Mouse (Mus musculus) gastrocnemius, adult 2 months (tissue): ENCODE results near the gene Nell2. TPM values are rescaled to one million over a fixed set of nuclear protein-coding genes. Genes with fewer than 3 reads are reported as not detected.

ENCODE experiments used
- DNase-seq: peaks from one replicate; pipeline ENCODE4 v3.0.0; 2022
- H3K27ac ChIP-seq: fragments of 200-600 bp; 2 replicates; pipeline ENCODE4 v1.8.1; 2022; ENCODE audit warnings: mild to moderate bottlenecking
- H3K4me3 ChIP-seq: fragments of 200-600 bp; 2 replicates; pipeline ENCODE4 v1.8.1; 2022; ENCODE audit warnings: mild to moderate bottlenecking, moderate library complexity
- CTCF ChIP-seq: fragments of 200-600 bp; IDR thresholded peaks from 2 replicates; pipeline ENCODE4 v1.8.1; 2022; ENCODE audit warnings: antibody characterized with exemption, mild to moderate bottlenecking, moderate library complexity
- intact Hi-C: fragments of 180-260 bp; cut with DNase I; formaldehyde crosslinking; loops from one replicate; pipeline ENCODE4 v1.15.1; 2025
- long read RNA-seq, 2 experiments: library from polyadenylated mRNA; stranded (forward); transcript quantifications; one replicate each; pipeline ENCODE4 v2.0.0; 2021
- total RNA-seq, 2 experiments: library from RNA; stranded (reverse); gene quantifications; 2 replicates each; pipeline ENCODE4 v1.2.3; 2021

The Nell2 gene
- total RNA-seq, result under 1 TPM; 0.18 to 0.36 TPM
- long read RNA-seq, experiment 1, partial matches to known transcripts, result 0 of 1 reads
- long read RNA-seq, experiment 1, other reads (novel, unspliced or antisense), result 0 of 1 reads
- long read RNA-seq, experiment 2, partial matches to known transcripts, result 1 of 1 reads
- long read RNA-seq, experiment 2, other reads (novel, unspliced or antisense), result 0 of 1 reads

DNA sequence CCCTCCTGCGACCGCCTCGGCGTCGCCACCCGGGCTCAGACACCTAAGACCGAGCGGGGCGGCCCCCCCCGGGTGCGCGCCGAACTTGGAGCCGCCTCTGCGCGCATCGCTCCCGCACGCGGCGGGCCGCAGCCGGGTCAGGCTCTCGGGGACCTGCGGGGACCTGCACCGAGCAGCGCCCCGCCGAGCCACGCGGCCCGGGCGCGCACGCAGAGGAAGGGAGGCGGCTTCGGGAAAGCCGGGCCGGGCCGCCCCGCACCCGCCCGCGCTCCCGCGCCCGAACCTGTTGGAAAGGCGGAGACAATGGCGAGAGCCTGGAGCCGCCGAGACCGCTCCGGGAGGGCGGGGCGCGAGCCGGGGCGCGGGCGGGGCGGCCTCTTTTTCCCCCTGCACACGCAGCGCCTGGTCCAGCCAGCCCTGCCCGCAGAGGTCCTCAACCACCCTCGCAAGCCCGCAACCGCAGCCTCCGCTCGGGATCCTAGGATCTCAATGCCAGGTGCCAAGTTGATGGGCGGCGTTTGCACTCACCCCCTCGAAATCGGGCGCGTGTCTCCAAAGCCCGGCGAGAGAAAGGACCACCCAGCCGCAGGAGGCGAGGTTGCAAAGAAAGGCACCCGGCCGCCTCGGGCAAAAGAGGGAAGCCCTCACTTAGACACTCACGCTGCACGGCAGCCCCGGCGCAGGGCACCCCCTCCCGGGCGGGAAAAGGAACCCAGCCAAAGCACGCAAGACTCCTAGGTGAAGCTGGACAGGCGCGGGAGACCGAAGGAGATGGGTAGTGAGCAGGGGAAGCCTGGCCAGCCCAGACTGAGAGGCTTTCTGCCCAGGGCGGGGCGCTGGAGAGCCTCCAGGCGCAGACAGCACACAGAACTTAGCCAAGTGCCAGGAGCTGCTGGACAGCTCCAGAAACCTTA, at the start of gene Nell2:
Gene Nell2 (minus strand): TSS at position 612 of the 914 bp plus-strand sequence.
- intact Hi-C loops, result no loop called here
- no peak for TF ChIP-seq CTCF
- peak within 1 kb of the TSS; percentile 58 for H3K4me3 ChIP-seq

DNA sequence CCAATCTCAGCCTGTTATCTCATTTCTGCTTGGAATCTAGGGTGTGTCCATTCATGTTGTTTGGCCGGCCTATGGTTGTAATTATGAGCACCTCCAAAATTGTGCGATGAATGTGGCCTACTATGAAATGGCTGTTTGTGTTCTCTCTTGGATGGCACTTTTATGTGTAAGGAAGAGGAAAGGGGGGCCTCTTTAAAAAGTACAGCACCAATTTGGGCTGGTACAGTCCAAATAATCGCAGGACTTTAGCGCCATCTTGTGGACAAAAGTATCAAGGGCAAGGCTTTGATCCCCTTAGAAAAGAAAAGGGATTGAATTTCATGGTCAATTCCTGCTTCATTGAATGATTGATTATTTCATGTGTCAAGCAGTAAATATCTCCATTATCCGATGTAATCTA, 46.3 kb upstream of the Nell2 start:
- peak; percentile 87 for TF ChIP-seq CTCF
- Histone ChIP-seq H3K27ac (no peak overlapping the region), H3K4me3 (no peak overlapping the region)
- DNase-seq, result peak; percentile 27
- intact Hi-C loops, result loop anchor here (1.0 to 10.0 kb wide), 3 partner anchors 807 to 1020 kb away; no protein-coding TSS in a partner anchor

More for the DNA sequence above, at the start of gene Nell2:
- H3K27ac ChIP-seq, result no peak within 1 kb of the TSS
- no peak for DNase-seq

DNA sequence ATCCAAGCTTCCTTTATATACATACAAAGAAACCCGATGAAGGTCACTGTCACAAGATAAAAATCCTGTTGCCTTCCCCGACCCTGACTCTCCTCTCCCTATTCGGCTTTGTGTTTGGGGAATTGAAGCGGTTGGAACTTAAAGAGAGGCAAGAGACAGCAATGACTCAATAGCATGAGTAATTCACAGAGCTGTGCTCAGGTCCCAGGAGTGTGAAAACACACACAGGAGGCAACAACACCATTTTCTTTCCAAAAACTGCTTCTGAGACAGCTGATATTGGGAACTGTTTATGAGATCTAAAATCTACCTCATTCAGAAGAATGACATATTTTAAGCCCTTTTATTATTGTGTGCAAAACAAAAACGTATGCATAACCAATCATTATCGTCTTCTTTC, 41.2 kb upstream of the Nell2 start:
- DNase-seq, result no peak
- intact Hi-C loops, result loop anchor here (5.0 to 10.0 kb wide), 2 partner anchors 802 to 1015 kb away; no protein-coding TSS in a partner anchor
- Histone ChIP-seq H3K27ac (no peak overlapping the region), H3K4me3 (no peak overlapping the region)
- no peak for TF ChIP-seq CTCF

DNA sequence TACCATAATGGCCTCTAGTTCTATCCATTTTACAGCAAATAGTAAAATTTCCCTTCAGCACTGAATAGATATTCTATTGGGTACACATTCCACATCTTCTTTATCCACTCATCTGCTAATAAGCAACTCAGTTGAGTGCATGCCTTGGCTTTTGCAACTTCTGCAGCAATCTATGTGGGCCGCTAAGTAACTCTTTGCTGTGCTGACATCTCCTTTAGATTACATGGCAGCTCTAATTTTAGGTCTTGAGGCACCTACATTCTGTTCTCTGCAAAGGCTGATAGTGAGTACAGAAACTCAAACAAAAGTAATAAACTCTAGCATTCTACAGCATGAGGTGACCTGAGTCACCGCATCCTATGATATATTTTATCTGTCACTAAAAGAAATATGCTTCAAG, 36.8 kb upstream of the Nell2 start:
- no peak overlapping the region for H3K27ac ChIP-seq
- intact Hi-C loops, result no loop called here
- no peak for DNase-seq
- TF ChIP-seq CTCF, result no peak
- no peak overlapping the region for H3K4me3 ChIP-seq

DNA sequence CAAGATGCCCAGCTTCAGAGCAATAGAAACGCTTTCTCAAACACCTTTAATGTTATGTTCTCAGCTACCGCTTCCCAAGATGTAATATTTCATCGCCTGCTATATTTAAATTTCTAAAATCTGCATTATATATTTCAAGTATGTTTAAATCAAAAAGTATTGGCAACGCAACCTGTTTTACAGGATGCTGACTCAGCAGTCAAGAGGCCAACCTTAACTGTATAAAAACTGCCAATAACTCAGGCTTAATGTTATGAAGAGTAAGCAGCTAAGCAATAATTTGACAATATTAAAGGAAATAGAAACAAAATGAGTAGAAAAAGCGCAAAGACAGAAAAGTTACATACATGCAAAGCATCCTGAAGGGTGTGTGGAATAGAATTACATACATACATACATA, 32.9 kb upstream of the Nell2 start:
- no peak for TF ChIP-seq CTCF
- Histone ChIP-seq H3K27ac (no peak overlapping the region), H3K4me3 (no peak overlapping the region)
- intact Hi-C loops, result no loop called here
- no peak for DNase-seq

DNA sequence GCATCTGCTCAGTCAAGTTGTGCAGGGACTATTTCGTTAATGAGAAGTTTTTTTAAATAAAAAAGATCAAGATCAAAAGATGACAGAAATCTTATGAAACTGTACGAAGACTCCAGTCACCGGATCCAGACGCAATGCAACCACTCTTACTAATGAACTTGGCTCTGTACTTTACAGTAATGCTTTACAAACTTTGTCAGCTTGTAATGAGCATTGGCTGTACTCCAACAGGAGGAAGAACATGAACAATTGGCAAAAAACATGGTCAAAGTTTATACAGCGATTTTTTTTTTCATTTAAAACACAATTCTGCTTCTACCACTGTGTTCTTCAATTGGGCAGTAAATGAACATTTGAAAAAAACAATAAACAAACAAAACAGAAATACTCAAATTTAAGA, 21.7 kb upstream of the Nell2 start:
- Histone ChIP-seq H3K4me3 (no peak overlapping the region), H3K27ac (no peak overlapping the region)
- no peak for DNase-seq
- TF ChIP-seq CTCF, result no peak
- intact Hi-C loops, result no loop called here

DNA sequence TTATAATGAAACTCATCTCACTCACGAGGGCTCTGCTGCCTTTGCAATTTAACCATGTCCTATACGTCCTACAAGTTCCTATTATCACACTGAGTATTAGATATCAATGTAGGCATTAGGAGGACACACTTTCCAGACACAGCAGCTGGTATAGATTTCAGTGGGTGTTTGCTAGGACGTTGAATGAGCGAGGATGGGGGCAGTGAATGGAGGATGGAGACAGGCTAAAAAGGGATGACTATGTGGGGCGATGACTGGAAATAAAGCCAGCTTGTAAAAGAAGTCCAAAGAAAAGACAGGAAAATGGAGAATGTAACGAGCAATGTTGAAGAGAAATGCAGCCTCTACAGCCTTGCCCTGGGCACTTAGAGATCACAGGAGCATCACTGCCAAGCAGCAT, 14.3 kb upstream of the Nell2 start:
- no peak for TF ChIP-seq CTCF
- Histone ChIP-seq H3K27ac (no peak overlapping the region), H3K4me3 (no peak overlapping the region)
- no peak for DNase-seq
- intact Hi-C loops, result no loop called here

- intact Hi-C loops, result no loop called here
- no peak for TF ChIP-seq CTCF
- no peak for DNase-seq
- H3K27ac ChIP-seq, result no peak overlapping the region
- no peak overlapping the region for H3K4me3 ChIP-seq
Observed at GRCm38 (mm10) chr15:95536724-95537123, 8.4 kb upstream of the Nell2 start.

GRCm38 (mm10) chr15:95536230-95536629, 7.9 kb upstream of the Nell2 start:
- intact Hi-C loops, result no loop called here
- Histone ChIP-seq H3K27ac (no peak overlapping the region), H3K4me3 (no peak overlapping the region)
- TF ChIP-seq CTCF, result no peak
- DNase-seq, result no peak

GRCm38 (mm10) chr15:95534644-95535043, 6.3 kb upstream of the Nell2 start:
- Histone ChIP-seq H3K27ac (no peak overlapping the region), H3K4me3 (no peak overlapping the region)
- intact Hi-C loops, result no loop called here
- no peak for TF ChIP-seq CTCF
- no peak for DNase-seq

DNA sequence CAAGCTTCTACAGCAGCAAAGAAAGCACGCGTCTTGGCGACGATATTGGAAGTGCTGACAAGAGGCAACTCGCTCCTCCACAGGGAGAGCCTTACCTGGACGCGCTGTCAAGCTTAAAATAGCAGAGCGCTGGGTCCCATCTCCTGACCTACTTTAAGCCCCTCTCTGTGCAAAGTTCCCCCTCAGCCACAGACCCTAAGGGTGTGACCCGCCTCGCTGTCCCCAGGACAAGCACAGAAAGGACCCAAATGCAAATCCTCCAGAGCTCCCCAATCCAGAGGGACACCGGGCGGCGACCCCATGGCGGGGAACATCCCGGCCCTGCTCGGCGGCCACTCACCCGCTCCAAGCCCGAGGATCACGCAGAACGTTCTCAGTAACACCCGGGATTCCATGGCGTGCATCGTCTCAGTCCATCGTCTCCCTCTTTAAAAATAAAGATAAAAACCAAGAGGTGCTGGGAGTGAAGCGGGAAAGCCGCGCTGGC, 855 bp downstream of the Nell2 start:
- intact Hi-C loops, result no loop called here
- no peak for TF ChIP-seq CTCF
- no peak overlapping the region for H3K27ac ChIP-seq
- no peak for DNase-seq
- H3K4me3 ChIP-seq, result peak overlapping the region; percentile 58

DNA sequence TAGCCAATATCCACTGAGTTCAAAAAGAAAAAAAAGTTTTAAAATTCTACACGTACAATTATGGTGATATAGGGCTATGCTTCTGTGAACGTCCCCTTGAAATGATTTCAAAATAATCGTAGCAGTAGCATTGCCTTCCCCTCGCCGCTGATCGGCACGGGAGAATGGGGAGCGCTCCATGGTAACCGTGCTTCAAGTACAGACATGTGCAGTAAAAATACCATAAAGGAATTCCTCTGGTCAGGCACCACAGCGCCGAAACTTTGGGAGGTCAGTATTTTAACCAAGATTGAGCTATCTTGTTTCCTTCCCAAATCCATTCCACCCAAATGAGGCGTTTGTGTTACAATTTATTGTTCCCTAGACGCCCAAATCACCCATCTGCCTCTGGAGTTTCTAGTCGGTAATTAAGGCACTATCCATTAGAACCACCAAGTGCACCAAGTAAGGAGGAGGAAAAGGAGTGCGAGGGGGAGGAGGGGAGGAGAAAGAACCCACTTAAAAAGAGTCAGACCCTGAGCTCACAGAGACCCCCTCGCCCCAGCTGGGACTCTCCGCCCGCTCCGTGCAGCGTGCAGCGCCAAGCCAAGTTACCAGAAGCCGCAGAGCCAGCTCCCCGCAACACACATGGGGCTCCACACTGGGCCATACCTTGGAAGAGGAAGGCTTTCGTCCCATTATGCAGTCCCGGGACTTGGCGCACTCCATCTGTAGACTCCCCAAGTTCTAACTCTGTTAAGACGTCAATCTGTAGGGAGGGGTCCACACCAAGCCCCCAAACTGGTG, 1.5 kb downstream of the Nell2 start:
- intact Hi-C loops, result no loop called here
- no peak overlapping the region for H3K27ac ChIP-seq
- DNase-seq, result no peak
- TF ChIP-seq CTCF, result no peak
- H3K4me3 ChIP-seq, result no peak overlapping the region

GRCm38 (mm10) chr15:95525997-95526396, 2.4 kb downstream of the Nell2 start:
- no peak overlapping the region for H3K4me3 ChIP-seq
- no peak overlapping the region for H3K27ac ChIP-seq
- no peak for DNase-seq
- TF ChIP-seq CTCF, result no peak; the same call in 1 of the 2 replicates
- intact Hi-C loops, result no loop called here
